Mouse (Mus musculus) olfactory bulb, adult 2 months (tissue): Measurements from ENCODE around the gene Dlgap4.

Source experiments
- CTCF ChIP-seq: fragments of 200-500 bp; IDR thresholded peaks from 2 replicates; pipeline ENCODE4 v1.5.1; 2012; ENCODE audit warnings: low read depth, mild to moderate bottlenecking, low read length, moderate library complexity; ENCODE audit not compliant: insufficient read depth
- POLR2A ChIP-seq: fragments of 200-500 bp; IDR thresholded peaks from 2 replicates; pipeline ENCODE4 v1.6.1; 2012; ENCODE audit warnings: mild to moderate bottlenecking, low read depth, low read length, moderate library complexity; ENCODE audit not compliant: insufficient read depth

GRCm38 (mm10) chr2:156783349-156783728 lies 169.8 kb downstream of the Dlgap4 start:
- TF ChIP-seq CTCF: no peak
- no peak for TF ChIP-seq POLR2A
